Mouse (Mus musculus): Measurements from ENCODE around the gene Prc1.
"Not testable (repeated sequence)": the region's sequence is repeated elsewhere in the genome, so short reads cannot be mapped to it uniquely, and the experiment has no call there.

Gene Prc1

GRCm38 (mm10) chr7:80287736-80288135 lies 6.5 kb upstream of the Prc1 start:
- DNase-seq: no peak

GRCm38 (mm10) chr7:80294764-80295648 lies 756 bp downstream of the Prc1 start:
- peak; percentile 8 for DNase-seq

GRCm38 (mm10) chr7:80296462-80296861 lies 2.2 kb downstream of the Prc1 start:
- no peak for DNase-seq

GRCm38 (mm10) chr7:80297041-80297440 lies 2.8 kb downstream of the Prc1 start:
- DNase-seq: no peak

- DNase-seq: no peak
Observed at GRCm38 (mm10) chr7:80298754-80299153, 4.5 kb downstream of the Prc1 start.

- DNase-seq: no peak
Observed at GRCm38 (mm10) chr7:80299568-80299967, 5.3 kb downstream of the Prc1 start.

GRCm38 (mm10) chr7:80301522-80301921 lies 7.3 kb downstream of the Prc1 start:
- DNase-seq: no peak

GRCm38 (mm10) chr7:80307766-80308165 lies 13.5 kb downstream of the Prc1 start:
- DNase-seq: no peak

GRCm38 (mm10) chr7:80310771-80311170 lies 16.5 kb downstream of the Prc1 start:
- no peak for DNase-seq

GRCm38 (mm10) chr7:80315733-80316132 lies 21.5 kb downstream of the Prc1 start:
- no peak for DNase-seq

GRCm38 (mm10) chr7:80317439-80318115 lies 23.3 kb downstream of the Prc1 start:
- DNase-seq: peak; percentile 25

- DNase-seq: no peak
Observed at GRCm38 (mm10) chr7:80318670-80319069, 24.4 kb downstream of the Prc1 start.

GRCm38 (mm10) chr7:80319846-80320496 lies 25.7 kb downstream of the Prc1 start:
- no peak for DNase-seq

GRCm38 (mm10) chr7:80323336-80323735 lies 29.1 kb downstream of the Prc1 start:
- no peak for DNase-seq

- peak; percentile 96 for DNase-seq
Observed at GRCm38 (mm10) chr7:80324043-80324815, 30.0 kb downstream of the Prc1 start, which contains the start of gene Rccd1. Gene Rccd1 (minus strand): TSS chr7:80324454.

- DNase-seq: not testable (repeated sequence)
Observed at GRCm38 (mm10) chr7:80324816-80325119, 30.5 kb downstream of the Prc1 start.

- DNase-seq: no peak
Observed at GRCm38 (mm10) chr7:80325292-80325868, 31.1 kb downstream of the Prc1 start.

GRCm38 (mm10) chr7:80326076-80326475 lies 31.8 kb downstream of the Prc1 start:
- no peak for DNase-seq

GRCm38 (mm10) chr7:80330278-80330677 lies 36.0 kb downstream of the Prc1 start:
- no peak for DNase-seq

GRCm38 (mm10) chr7:80331433-80331832 lies 37.2 kb downstream of the Prc1 start:
- DNase-seq: no peak

- no peak for DNase-seq
Observed at GRCm38 (mm10) chr7:80334848-80335247, 40.6 kb downstream of the Prc1 start.

GRCm38 (mm10) chr7:80336932-80337331 lies 42.7 kb downstream of the Prc1 start:
- no peak for DNase-seq
